Mouse (Mus musculus): ENCODE results near the gene Olfr263. TPM values are rescaled to one million over a fixed set of nuclear protein-coding genes. Genes with fewer than 3 reads are reported as not detected.
A peak's percentile ranks its signal among the peaks of the same experiment; 100 is the strongest.

Gene Olfr263
- polyA plus RNA-seq, 1 experiment from 2014 or later, result not detected

DNA sequence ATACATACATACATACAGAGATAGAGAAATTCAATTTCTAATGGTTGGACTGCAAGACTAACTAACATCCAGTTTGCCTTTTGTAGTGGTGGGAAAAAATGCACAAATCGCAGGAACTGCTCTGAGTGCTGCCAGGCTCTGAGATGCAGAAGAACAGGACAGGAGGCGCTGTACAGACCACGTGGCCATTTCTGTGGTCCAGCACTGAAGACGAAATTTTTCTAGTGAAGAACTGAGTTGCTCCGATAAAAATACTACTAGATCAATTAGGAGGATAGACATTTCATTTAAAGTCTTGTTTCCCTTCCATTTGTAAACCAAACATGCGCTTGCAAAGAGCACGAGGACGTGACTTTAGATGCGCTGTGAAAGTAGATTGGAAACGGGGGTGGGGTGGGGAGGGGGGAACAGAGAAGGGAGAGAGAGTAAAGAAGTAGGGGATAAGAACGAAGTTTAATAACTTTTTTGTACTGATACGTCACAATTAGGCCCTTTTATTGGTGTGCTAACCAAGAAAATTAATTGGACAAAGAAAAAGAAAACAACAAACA lies 42.2 kb downstream of the Olfr263 start:
- no peak overlapping the region for H3K27ac ChIP-seq (ENCODE audit: low read depth)
- ATAC-seq, result no peak
- H3K36me3 ChIP-seq (replicated peaks; ENCODE audit: insufficient read depth, low read length), result no peaks in the 10 kb centered on the region
- no peaks in the 10 kb centered on the region for H3K27me3 ChIP-seq (ENCODE audit: insufficient read depth, low read length)
- no peak overlapping the region for H3K9ac ChIP-seq (replicated peaks)
- peak; percentile 30 for DNase-seq
- TF ChIP-seq CTCF (IDR thresholded peaks at IDR 0.05; ENCODE audit: low read depth), result peak; percentile 49
- TF ChIP-seq EP300 (IDR thresholded peaks at IDR 0.05; ENCODE audit: low read depth), result no peak
- H3K9me3 ChIP-seq (ENCODE audit: low read length), result no peaks in the 10 kb centered on the region
- peak overlapping the region; percentile 50 for H3K4me3 ChIP-seq (ENCODE audit: low read depth, low read length)
- under 1% methylated on average over 12 of the region's 12 CpGs for WGBS (ENCODE audit: insufficient replicate concordance)
- H3K4me1 ChIP-seq (ENCODE audit: insufficient read depth), result peaks cover 7% of the 10 kb centered on the region
- peak overlapping the region; percentile 82 for H3K4me2 ChIP-seq (ENCODE audit: low read depth, low read length)

DNA sequence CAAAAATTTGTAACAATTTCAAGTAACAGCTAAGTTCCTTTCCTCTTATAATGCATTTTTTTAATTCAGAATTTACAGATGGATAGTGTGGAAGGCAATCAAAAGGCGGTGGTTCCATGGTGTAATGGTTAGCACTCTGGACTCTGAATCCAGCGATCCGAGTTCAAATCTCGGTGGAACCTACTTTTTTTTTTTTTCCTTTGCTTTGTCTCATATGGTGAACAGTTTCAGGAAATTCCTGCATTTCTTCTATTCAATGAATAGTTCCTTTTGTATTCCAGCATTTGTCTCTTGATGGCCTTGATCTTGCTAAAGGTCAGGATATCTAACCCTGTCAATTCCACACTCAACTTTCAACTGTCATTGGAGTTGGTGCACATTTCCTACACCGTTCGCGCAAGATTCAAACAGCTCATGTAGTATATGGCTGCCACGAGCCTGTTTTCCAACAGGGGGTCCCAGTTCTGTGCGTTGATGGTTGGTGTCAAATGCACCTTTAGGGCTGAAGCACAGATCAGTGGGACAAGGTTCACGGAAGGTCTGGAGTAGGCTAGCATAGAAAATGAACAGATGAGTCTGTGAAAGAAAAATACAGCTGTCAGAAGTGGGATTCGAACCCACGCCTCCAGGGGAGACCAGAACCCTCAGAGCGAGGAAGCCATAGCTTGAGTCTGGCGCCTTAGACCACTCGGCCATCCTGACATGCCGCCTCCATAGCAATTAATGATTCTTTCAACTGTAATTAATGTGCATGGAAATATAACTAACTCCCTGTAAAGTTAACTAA lies 43.0 kb downstream of the Olfr263 start:
- ATAC-seq, result peak; percentile 56
- H3K4me1 ChIP-seq (ENCODE audit: insufficient read depth), result peaks cover 7% of the 10 kb centered on the region
- no peak overlapping the region for H3K9ac ChIP-seq (replicated peaks)
- H3K4me2 ChIP-seq (ENCODE audit: low read depth, low read length), result peak overlapping the region; percentile 82
- no peaks in the 10 kb centered on the region for H3K36me3 ChIP-seq (replicated peaks; ENCODE audit: insufficient read depth, low read length)
- 0 out of 2 replicates have a peak, but pooled peaks have one; percentile 21 for TF ChIP-seq EP300 (IDR thresholded peaks at IDR 0.05; ENCODE audit: low read depth)
- 0 out of 2 replicates have a peak, but pooled peaks have one; percentile 8 for TF ChIP-seq CTCF (IDR thresholded peaks at IDR 0.05; ENCODE audit: low read depth)
- no peaks in the 10 kb centered on the region for H3K9me3 ChIP-seq (ENCODE audit: low read length)
- no peak overlapping the region for H3K27ac ChIP-seq (ENCODE audit: low read depth)
- under 1% methylated on average over 16 of the region's 16 CpGs for WGBS (ENCODE audit: insufficient replicate concordance)
- peak overlapping the region; percentile 50 for H3K4me3 ChIP-seq (ENCODE audit: low read depth, low read length)
- DNase-seq, result peak; percentile 69
- no peaks in the 10 kb centered on the region for H3K27me3 ChIP-seq (ENCODE audit: insufficient read depth, low read length)

DNA sequence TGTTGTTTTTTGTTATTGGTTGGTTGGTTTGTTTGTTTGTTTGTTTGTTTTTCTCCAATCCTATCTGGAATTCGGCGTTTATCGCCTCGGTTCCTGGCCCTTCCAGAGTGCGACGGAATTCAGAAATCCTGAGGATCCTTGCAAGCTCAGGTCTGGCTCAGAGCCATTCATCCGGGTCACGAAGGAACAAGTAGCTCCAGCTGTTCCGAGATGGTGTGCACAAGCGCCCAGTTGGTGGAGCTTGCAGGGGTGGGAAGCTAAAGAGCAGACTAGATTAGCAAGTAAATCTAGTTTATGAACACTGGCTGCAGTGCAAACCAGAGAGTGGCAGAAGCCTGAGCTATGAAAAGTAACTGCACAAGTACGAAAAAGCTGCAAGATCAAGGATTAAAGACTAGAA lies 43.6 kb downstream of the Olfr263 start:
- peaks cover 11% of the 10 kb centered on the region for H3K4me1 ChIP-seq (ENCODE audit: insufficient read depth)
- 0 out of 2 replicates have a peak overlapping the region, but pooled peaks have one; percentile 1 for H3K9ac ChIP-seq (replicated peaks)
- peak overlapping the region; percentile 82 for H3K4me2 ChIP-seq (ENCODE audit: low read depth, low read length)
- H3K4me3 ChIP-seq (ENCODE audit: low read depth, low read length), result peak overlapping the region; percentile 19
- H3K27ac ChIP-seq (ENCODE audit: low read depth), result no peak overlapping the region
- H3K9me3 ChIP-seq (ENCODE audit: low read length), result no peaks in the 10 kb centered on the region
- TF ChIP-seq EP300 (IDR thresholded peaks at IDR 0.05; ENCODE audit: low read depth) (no peak), CTCF (IDR thresholded peaks at IDR 0.05; ENCODE audit: low read depth) (no peak)
- no peaks in the 10 kb centered on the region for H3K27me3 ChIP-seq (ENCODE audit: insufficient read depth, low read length)
- no peak for ATAC-seq
- 1% methylated on average over 11 of the region's 11 CpGs for WGBS (ENCODE audit: insufficient replicate concordance)
- DNase-seq, result peak; percentile 61
- no peaks in the 10 kb centered on the region for H3K36me3 ChIP-seq (replicated peaks; ENCODE audit: insufficient read depth, low read length)

DNA sequence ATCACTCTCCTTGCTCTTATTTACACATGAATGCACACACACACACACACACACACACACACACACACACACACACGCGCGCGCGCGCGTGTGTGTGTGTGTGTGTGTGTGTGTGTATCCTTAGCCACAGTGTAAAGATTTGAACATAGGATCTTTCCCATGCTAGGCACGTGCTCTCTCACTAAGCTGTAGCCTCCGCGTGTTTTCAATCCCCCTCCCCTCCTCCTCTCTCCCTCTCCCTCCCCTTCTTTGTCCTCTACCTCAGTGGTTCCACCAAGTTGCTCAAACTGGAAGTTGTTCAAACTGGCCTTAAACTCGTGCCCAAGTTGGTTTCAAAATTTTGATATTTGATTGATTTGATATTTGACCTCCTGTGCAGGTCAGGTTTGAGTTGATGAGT lies 47.3 kb downstream of the Olfr263 start:
- Histone ChIP-seq H3K4me1 (ENCODE audit: insufficient read depth) (peaks cover 30% of the 10 kb centered on the region), H3K4me3 (ENCODE audit: low read depth, low read length) (no peak overlapping the region), H3K36me3 (replicated peaks; ENCODE audit: insufficient read depth, low read length) (no peaks in the 10 kb centered on the region), H3K27ac (ENCODE audit: low read depth) (no peak overlapping the region), H3K27me3 (ENCODE audit: insufficient read depth, low read length) (no peaks in the 10 kb centered on the region), H3K9me3 (ENCODE audit: low read length) (no peaks in the 10 kb centered on the region), H3K9ac (replicated peaks) (no peak overlapping the region), H3K4me2 (ENCODE audit: low read depth, low read length) (no peak overlapping the region)
- TF ChIP-seq EP300 (IDR thresholded peaks at IDR 0.05; ENCODE audit: low read depth) (no peak), CTCF (IDR thresholded peaks at IDR 0.05; ENCODE audit: low read depth) (no peak)
- ATAC-seq (no peak), DNase-seq (no peak)
- 67% methylated on average over 11 of the region's 11 CpGs for WGBS (ENCODE audit: insufficient replicate concordance)

DNA sequence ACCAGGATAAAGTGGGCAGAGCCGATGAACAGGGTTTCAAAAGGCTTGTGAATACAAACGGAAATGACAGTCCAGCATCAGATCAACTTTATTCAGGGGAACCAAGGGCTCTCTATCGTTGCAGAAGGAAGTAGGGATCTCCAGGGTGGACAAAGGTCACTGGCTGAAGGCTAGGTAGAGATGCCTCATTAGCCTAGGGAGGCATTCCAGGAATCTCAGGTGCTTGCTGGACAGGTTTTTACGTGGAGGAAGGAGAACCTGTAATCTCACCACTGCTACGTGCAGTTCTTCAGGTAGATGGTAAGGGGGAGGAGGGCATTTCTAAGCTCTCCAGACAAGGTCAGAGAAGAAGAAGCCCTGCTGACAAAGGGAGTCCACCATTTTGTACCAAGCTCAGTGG lies 48.2 kb downstream of the Olfr263 start:
- TF ChIP-seq EP300 (IDR thresholded peaks at IDR 0.05; ENCODE audit: low read depth) (no peak), CTCF (IDR thresholded peaks at IDR 0.05; ENCODE audit: low read depth) (no peak)
- Histone ChIP-seq H3K27me3 (ENCODE audit: insufficient read depth, low read length) (no peaks in the 10 kb centered on the region), H3K4me1 (ENCODE audit: insufficient read depth) (peaks cover 33% of the 10 kb centered on the region), H3K27ac (ENCODE audit: low read depth) (no peak overlapping the region), H3K4me3 (ENCODE audit: low read depth, low read length) (no peak overlapping the region), H3K9me3 (ENCODE audit: low read length) (no peaks in the 10 kb centered on the region), H3K36me3 (replicated peaks; ENCODE audit: insufficient read depth, low read length) (peaks cover under 1% of the 10 kb centered on the region; the same call in 1 of the 2 replicates), H3K9ac (replicated peaks) (no peak overlapping the region), H3K4me2 (ENCODE audit: low read depth, low read length) (no peak overlapping the region)
- no peak for ATAC-seq
- WGBS (ENCODE audit: insufficient replicate concordance), result 66% methylated on average over 5 of the region's 5 CpGs
- no peak for DNase-seq

DNA sequence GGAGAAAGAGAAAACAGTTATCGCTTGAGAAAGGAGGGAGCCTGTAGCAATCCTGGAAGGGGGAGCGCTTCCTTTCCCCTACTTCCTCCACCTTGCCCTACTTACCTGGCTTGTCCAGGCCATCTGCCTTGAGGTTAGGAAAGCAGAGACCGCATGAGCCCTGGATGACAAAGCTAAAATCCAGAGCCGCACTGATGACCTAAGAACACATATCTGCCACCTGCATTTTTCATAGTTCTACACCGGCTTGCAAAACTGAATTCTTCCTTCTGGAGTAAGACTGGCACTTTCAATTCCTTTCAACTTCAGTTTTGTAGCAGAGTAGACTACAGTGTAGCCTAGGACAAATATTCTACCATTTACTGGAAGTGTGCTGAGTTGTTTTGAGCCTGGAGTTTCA lies 48.9 kb downstream of the Olfr263 start:
- H3K4me3 ChIP-seq (ENCODE audit: low read depth, low read length), result no peak overlapping the region
- no peak overlapping the region for H3K27ac ChIP-seq (ENCODE audit: low read depth)
- no peaks in the 10 kb centered on the region for H3K9me3 ChIP-seq (ENCODE audit: low read length)
- H3K27me3 ChIP-seq (ENCODE audit: insufficient read depth, low read length), result no peaks in the 10 kb centered on the region
- 67% methylated on average over 5 of the region's 5 CpGs for WGBS (ENCODE audit: insufficient replicate concordance)
- DNase-seq, result no peak
- peaks cover 32% of the 10 kb centered on the region for H3K4me1 ChIP-seq (ENCODE audit: insufficient read depth)
- no peak for ATAC-seq
- peak overlapping the region; percentile 92 for H3K4me2 ChIP-seq (ENCODE audit: low read depth, low read length)
- H3K36me3 ChIP-seq (replicated peaks; ENCODE audit: insufficient read depth, low read length), result peaks cover 7% of the 10 kb centered on the region
- H3K9ac ChIP-seq (replicated peaks), result no peak overlapping the region
- TF ChIP-seq CTCF (IDR thresholded peaks at IDR 0.05; ENCODE audit: low read depth) (no peak), EP300 (IDR thresholded peaks at IDR 0.05; ENCODE audit: low read depth) (no peak)
